Mouse (Mus musculus) ovary, adult 18-20 months (tissue): ENCODE results near the gene Tmem198.
A peak's percentile ranks its signal among the peaks of the same experiment; 100 is the strongest.

Source experiments
- DNase-seq: peaks from one replicate; pipeline ENCODE4 v3.0.0; 2022; ENCODE audit warnings: low spot score, mixed read lengths

Tmem198 gene

DNA sequence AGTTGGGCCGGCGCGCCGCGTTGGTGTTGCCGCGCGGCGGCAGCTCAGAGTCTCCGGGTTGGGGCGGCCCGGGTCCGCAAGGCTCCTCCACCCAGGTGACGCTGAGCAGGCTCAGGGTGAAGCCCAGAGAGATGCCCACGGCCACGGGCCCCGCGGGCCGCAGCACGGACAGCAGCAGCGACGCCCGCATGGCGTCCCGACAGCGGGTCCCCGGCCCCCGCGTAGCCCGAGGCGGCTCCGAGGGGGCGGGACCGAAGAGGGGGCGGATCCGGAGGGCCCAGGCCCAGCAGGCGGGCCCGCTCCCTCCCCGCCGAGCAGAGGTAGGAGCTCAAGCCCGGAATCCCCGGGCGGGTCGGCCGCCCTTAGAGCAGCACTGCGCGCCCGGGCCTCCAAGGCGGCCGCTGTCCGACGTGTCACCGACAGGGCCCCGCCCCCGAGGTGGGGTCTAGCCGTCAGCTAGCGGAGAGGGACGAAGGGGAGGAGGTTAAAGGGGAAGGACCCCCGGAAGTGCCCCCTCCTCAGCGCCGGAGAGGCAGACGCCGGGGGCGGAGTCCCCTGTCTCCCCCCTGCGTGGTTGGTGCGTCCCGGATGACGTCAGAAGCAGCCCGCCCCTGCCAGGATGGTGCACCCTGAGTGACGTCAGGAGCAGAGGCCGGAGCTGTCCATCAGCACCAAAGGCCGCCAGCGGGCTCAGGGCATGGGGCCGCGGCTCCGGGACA, at the start of gene Tmem198, which contains the start of gene Chpf:
Tmem198 (plus strand) TSS at position 617 of the 719 bp plus-strand sequence.
Chpf (minus strand) TSS at position 392 of the 719 bp plus-strand sequence.
- DNase-seq = peak; percentile 98

GRCm38 (mm10) chr1:75435475-75436328, 43.6 kb upstream of the Tmem198 start, which contains the start of gene Gmppa:
Gmppa (plus strand) TSS chr1:75435930.
- DNase-seq = peak; percentile 71

DNA sequence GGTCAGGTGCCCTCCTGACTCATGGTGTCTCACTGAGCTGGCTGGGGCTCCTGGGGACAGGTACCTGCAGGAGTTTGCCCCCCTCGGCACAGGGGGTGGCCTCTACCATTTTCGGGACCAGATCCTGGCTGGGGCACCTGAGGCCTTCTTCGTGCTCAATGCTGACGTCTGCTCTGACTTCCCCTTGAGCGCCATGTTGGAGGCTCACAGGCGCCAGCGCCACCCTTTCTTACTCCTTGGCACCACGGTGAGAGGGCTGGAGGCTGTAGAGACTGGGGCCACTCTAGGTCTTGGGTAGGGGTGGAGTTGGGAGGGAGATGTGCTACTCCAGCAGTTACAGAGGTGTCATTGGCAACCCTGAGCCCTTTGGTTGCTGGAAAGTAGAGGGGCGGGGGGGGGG, 40.5 kb upstream of the Tmem198 start:
- DNase-seq = no peak

- DNase-seq = no peak
These were observed 38.7 kb upstream of the Tmem198 start for GRCm38 (mm10) chr1:75440661-75441060.

DNA sequence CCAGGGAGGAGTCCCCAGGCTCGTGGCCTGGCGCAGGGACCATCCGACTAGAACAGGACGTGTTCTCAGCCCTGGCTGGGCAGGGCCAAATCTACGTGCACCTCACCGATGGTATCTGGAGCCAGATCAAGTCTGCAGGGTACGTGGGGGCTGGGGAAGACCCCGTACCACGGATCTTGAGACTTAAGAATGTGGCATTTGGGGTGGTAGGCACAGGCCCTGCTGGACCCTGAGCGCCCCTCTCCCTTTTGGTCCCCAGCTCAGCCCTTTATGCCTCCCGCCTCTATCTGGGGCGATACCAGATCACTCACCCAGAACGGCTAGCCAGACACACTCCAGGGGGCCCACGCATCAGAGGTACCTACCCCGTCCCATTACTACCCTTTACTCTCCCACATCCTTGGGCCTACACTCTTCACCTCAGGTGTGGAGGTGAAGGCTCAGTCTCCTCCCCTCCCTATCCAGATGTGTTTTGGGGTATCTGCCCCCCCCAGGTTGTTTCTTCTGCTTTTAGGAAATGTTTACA, 37.8 kb upstream of the Tmem198 start:
- no peak for DNase-seq

- DNase-seq = no peak
These were observed 37.2 kb upstream of the Tmem198 start for GRCm38 (mm10) chr1:75442171-75442570.

DNA sequence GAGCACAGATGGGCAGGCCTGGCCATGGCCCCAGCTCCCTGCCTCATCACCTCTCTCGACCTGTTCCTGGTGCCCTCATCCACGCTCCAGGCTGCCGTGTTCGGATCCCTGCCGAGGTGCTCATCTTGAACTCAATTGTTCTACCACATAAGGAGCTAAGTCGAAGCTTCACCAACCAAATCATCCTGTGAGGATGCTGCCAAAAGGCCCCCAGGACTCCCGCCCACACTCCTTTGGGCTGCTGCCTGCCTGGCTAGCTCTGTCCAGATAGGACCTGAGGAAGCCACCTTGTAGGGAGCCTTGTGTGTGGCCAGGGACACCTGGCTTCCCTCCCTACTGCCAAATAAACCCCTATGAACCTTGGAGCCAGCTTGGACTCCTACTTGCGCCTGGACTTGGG, 36.5 kb upstream of the Tmem198 start:
- no peak for DNase-seq

GRCm38 (mm10) chr1:75443247-75444024, 35.9 kb upstream of the Tmem198 start:
- DNase-seq = no peak

- DNase-seq = no peak
These were observed 35.1 kb upstream of the Tmem198 start for GRCm38 (mm10) chr1:75444208-75444607.

- DNase-seq = no peak
These were observed 34.1 kb upstream of the Tmem198 start for GRCm38 (mm10) chr1:75445141-75445701.

DNA sequence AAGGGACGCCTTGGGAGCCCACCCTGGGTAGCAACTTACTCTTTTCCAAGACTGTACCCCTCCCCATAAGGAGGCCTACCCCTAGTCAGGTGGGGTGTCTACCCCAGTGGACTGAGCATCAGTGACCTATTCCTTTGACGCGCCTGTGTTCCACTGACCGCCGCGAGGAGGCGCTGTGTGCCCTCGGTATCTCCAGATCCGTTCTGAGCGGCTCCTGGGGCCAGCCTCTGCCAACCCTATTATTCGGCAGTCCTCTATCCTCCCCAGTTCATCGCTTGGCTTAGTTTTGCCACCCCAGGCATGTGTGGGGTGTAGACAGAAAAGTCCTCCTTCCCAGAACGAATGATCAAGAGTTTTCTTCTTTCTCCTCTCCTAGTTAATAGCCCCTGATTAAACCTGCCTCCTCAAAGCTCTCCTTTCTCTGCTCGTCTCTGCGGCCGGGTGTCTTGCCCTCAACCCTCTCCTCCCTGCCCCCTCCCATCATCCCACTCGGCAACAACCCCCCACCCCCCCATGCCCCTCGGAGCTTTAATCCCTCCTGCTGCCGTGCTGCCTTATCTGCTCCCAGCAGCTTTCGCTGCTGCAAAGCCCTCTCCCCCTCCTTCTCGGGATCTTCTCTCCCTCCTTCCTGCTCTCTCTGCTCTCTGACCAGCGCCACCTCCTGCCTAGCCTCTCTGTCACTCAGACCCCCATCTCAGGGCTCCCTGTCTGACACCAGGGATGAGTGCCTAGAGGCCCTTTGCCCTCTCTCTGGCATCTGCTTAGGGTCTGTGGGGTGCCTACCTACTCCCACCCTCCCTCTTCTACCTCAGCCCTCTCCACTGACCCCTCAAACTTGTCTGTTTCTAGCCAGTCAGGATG, 33.4 kb upstream of the Tmem198 start:
- DNase-seq = no peak

DNA sequence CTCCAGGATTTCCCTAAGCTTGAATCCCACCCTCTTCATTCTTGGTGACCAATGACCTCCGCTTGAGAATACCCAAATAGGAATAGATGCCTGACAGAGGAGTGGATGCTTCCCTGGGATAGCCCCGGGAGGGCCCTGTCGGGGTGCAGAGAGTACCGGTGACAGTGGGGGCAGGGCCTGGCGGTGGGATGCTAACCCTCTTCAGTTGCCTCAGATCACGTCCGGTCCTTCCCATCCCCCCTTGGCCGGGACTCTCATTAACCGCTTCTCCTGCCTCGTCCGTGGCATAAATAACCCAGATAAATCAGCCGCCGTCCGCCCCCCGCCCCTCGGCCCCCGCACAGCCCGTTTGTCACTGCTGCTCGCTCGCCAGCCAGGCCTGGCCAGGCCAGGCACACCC, 32.7 kb upstream of the Tmem198 start:
- DNase-seq = no peak

DNA sequence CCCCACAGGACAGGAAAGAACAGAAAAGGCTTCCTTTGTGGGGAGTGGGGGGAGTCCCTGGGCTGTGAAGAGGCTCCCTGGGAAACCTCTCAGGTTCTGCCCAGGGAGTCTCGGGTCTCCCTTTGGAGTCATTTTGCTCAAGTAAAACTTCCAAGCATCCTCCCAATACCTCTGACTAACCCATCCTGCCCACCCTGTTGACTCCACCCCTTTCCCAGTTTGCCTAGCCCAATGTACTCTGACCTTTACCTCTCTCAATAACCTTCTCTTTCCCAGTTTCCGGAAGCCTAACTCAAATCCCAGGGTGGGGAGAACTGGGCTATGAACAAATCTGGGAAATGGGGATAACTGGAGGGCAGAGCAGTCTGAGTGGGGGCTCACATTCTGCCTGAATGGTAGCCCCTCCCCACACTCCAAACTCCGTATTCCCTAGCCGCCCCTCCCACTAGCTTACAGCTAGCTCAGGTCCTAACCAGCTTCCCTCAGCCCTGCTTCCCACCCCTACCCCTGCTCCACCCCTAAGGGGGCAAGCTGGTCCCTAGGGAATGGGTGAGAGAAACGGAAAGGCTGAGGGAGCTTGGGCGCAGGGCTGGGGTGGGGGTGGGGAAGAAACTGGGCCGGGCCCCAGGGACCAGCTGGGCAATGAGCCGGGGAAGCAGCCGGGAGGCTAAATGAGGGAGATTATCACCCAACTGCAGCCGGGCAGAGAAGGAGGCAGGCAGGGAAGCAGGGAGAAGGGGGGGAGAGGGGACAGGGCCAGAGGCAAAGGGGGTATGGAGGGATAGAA, 31.9 kb upstream of the Tmem198 start:
- no peak for DNase-seq

DNA sequence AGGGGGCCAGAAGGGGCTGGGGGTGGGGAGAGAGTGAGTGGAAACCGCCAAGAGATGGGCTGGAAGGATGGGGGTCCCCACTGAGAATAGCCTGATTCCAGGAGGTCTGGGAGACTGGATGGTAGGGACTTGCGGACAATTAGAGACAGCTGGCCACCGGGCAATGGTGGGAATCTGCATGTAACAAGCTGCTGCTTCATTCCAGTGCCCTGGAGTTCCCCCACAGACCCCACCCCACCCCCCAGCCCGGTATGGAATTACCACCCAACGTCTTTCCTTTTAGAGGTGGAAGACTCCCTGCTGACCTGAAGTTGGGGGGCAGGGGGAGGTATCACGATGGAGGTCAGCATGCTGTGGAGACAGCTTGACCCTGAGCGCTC, 31.3 kb upstream of the Tmem198 start:
- no peak for DNase-seq

GRCm38 (mm10) chr1:75448937-75449336, 30.4 kb upstream of the Tmem198 start:
- DNase-seq = no peak

GRCm38 (mm10) chr1:75449377-75450135, 29.8 kb upstream of the Tmem198 start:
- no peak for DNase-seq

DNA sequence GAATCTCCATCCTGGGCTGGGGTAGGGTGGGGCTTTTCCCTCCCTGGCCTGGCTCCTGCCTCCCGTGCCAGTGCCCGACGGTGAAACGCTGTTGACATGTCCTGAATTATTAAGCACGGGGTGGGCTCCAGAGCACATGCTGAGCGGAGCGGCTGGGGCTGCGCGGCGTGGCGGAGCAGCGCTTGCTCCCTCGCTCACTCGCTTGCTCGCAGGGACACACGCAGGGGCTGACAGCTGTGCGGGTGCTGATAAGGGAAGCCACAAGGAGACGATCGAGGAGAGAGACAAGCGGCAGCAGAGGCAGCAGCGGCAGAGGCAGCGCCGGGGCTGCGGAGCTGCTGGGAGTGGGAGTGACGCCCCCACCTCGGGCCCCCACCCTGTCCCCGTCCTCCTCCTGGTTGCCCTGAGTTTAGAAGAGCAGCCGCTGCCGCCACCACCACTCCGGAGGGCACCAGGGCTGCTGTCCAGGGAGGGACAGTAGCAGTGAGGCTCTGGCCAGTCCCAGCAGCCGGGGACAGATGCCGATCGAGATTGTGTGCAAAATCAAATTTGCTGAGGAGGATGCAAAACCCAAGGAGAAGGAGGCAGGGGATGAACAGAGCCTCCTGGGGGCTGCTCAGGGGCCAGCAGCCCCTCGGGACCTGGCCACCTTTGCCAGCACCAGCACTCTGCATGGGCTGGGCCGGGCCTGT, 28.9 kb upstream of the Tmem198 start, which contains the start of gene Asic4:
Asic4 (plus strand) TSS at position 123 of the 692 bp plus-strand sequence.
- no peak for DNase-seq

DNA sequence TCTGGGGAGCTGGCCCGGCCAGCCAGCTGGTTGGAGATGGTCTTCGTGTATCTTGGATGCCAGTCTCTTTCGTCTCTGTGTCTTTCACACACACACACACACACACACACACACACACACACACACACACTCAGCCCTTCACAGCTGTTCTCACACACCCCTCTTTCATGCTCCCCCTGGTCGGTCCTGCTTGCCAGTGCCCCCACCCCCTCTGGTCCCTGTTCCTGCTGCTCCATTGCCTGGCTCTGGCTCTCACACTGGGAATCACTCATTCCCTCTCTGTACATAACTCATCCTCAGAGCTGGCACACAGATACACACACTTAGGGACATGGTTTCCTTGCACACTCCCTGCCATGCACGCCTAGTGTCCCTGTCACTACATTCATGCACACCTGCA, 27.4 kb upstream of the Tmem198 start:
- no peak for DNase-seq

DNA sequence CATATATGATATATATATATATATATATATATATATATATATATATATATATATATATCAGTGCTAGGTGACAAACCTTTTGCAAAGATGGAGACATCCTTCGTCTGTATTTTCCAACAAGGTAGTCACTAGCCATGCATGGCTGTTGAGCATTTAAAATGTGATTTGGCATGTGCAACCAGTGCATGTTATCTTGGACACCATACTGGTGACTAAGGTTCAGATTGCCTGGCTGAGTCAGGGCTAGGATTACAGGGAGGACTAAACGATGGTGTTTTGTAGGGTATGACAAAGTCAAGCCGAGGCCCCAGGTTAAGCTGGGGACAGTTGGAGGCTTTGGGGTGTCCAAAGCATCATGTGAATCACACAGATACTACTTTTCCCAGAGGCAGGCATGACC, 23.9 kb upstream of the Tmem198 start:
- DNase-seq = no peak
